Mouse (Mus musculus): ENCODE measurements at regions not wholly inside any gene's neighbourhood (a gene's known extent, or its start where the extent isn't known, plus 50 kb on each side); places are given as distances from the start of the nearest gene placed in this dataset.

DNA sequence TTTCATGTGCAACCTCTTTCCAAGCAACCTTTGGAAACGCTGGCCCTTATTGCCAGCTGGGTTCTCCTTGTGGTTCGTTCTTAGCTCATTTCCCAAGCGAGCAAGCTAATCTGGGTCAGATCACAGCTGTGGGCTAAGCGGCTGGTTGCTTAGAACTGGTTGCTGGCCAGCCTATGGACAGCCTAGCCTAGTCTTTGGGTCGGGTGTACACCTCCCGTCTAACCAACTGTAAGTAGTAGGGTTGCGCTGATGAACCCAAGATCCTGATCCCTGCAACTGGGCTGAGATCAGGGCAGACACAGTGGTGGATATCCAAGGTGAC, 236.5 kb downstream of the Mtx2 start:
- no peak for DNase-seq

DNA sequence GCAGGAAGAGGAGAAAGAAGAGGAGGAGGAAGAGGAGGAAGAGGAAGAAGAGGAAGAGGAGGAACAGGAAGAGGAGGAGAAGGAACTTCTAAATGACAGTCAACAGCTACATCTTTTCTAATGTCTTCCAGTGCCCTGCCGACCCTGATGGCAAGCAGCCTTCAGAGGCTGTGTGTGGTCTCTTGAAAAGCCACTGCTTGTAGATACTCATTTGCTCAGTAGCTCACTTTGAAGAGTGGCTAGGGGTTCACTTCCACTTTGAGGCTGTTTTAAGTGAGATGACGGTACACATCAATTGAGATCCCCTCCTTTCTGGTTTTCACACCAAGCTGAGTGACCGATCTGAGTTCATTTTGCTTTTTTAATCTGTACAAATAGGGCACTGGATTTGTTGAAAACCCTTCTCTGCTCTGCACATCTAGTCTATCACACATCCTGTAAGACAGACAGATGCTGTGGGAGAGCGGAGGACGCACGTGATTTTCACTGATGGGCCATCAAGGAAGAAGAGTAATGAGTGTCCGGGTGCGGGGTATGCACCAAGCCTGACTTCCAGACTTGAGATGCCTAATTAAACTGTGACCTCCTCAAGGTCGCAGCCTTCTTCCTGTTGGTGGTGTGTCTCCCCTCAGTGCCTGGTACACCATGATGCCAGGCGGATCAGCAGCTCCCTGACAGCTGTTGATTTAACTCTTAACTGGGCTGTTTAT, 239.0 kb downstream of the Mtx2 start:
- no peak for DNase-seq

DNA sequence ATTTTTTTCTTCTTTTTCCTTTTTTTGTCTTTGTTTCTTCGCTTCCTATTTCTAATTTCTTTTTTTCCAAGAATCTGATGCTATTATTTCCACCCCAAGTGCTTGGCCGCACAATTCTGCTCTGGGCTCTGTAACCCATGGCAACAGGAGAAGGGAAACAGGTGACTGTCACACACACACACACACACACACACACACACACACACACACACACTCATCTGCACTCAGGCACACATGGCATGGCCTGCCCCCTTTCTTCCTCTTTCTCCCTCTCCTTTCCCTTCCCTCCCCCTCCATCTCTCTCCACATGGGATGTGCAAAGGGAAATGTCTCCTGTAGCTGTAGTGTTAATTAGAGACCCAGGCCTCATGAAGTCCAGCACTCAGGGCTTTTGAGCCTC, 239.7 kb downstream of the Mtx2 start:
- DNase-seq: no peak

DNA sequence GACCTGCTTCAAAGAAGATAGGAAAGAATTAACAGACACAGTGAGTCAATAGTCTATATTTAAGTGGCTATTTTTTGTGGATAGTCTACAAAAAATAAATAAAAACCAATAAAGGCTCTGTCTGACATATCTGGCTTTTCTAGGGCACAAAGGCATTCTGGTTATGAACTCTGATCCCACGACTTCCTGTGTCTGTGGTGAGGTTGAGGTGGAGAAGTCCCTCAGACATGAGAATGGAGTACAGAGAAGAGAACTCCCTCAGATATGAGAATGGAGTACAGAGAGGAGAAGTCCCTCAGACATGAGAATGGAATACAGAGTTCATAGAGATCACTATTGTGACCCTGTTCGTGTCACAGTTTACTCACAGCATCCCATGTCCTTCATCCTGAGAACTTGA, 243.7 kb downstream of the Mtx2 start:
- no peak for DNase-seq

DNA sequence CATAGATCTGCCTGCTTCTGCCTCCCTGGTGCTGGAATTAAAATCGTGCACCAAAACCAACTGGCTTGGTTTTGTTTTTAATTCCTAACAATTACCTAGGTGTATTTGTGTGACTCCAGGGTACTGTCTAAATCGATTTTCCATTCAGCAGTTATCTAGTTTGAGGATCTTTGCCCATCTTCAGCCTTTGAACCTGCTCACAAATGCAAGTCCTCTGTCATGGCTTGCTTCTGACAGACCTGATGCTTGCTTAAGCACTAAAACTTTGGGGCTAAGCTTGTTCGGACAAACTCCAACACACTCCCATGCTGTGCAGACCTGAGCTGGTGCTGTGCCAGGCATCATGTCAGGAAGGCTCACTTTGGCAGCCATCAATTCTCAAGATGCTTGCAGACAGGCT, 246.4 kb downstream of the Mtx2 start:
- DNase-seq: no peak

DNA sequence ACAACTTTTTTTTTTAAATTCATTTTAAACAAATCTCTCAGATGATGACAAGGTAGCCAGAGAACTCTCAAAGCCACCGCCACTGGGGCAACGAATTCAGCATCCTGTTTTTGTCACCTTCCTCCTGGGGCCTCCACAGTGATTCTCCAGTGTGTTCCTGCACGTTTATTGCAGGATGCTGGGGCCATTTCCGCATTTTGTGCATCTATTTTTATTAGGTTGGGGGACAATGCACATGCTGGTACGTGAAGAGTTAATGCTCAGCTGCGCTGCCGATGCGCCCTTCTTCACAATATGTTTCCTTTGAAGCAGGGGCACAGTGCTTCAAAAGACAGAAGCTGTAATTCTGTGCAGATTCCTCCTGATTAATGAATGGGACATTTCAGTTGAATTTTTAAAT, 246.9 kb downstream of the Mtx2 start:
- DNase-seq: no peak

DNA sequence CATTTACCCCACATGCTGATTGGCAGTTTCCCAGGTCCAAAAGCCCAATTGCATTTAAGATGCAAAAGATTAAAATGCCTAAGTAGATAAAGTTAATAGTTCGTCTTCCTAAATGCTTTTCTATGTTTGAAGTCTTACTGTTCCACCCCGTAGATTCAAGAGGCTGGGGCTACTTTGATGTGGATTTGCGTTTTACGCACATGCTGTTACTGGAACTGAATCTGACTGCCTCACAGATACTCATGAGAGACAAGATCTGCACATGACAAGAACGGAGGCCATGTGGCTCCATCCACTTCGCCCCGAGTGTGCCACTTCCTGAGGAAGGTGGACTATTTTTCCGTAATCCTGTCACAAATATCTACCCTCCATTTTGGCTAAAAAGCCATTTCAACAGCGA, 247.6 kb downstream of the Mtx2 start:
- DNase-seq: no peak

DNA sequence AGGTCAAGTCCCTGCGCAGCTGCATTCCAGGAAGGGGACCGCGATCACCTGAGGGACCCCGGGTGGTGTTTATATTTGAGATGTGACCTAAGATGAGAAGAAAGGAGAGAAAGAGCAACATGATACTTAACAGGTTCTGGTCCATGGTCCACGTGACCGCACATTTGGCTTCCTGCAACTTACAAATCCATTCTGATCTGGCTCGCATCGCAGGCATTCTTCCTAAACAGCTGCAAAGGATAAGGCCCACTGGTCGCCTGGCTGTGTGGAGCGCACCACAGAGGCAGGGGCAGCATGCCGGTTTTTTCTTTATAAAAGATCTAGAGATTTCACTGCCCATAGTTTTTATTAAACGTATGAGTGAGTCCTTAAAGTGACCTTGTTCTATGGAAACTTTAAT, 261.6 kb downstream of the Mtx2 start:
- no peak for DNase-seq

DNA sequence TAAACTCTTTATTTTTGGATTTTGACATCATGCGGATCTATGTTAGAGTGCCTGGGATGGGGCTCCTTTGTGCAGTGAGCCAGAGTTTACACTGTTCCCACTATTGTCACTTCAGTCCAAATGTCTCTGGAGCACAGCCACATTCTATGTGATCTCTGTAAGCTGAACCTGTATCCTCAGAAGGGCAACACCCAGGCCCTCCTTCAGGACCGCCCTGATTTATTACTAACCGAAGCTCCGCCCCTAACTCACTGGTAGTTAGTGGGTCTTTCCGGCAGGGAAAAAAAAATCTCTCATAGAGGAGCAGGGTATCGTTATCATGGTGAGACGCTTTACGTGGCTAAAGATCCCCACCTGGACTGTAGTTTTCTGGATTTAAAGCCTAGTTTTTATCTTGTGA, 263.6 kb downstream of the Mtx2 start:
- no peak for DNase-seq

DNA sequence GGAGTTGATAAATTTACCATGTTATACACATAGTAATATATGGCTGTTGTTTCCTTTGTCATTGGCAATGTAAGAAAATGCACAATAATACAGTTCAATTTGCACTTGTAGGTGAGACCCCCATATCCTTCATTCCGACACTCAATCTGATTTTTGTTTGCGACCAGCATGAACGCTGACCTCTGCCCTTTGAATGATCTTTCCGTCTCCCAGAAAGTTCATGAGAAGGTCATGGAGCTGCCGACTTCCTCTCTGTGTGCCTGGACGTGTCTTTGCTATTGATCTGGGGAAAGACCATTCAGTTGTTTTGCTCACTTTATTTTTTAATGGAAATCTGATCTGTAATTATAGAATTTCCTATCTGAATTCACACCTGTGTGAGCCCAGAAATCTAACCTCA, 264.0 kb downstream of the Mtx2 start:
- no peak for DNase-seq

DNA sequence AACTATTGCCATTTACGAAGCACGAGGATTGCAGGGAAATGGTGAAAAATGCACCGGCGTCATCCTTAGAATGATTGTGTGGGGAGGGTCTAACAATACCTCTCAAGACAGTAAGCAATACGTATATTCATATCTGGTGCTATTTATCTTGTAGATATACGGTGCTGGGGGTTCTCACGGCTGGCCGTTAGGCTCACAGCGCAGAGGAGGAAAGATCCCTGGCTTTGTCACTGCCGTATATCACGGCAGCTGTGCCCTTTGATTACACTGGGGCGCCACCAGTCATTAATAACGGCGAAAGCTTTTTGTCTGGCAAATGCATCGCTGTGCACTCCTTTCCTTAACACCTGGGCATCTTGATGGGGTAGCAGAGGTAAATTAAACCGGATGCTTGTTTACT, 264.8 kb downstream of the Mtx2 start:
- DNase-seq: no peak

DNA sequence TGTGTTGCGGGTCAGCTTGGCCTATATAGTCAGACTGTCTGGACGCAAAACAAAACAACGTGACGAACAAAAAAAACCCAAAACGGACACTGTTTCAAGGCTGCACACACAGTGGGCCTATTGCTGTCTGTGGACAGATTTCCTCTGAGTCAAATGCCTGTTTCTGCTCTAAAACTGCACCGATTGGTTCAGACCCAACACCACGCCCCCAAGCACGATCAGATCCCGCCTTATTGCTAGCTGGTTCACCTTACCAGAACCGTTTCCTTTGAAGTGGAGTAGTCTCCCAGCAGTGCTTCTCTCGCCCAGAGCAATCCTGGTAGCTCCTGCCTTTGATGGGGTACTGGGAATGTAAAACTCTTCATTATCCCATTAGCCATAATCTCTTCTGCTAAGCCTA, 275.9 kb downstream of the Mtx2 start:
- DNase-seq: no peak

DNA sequence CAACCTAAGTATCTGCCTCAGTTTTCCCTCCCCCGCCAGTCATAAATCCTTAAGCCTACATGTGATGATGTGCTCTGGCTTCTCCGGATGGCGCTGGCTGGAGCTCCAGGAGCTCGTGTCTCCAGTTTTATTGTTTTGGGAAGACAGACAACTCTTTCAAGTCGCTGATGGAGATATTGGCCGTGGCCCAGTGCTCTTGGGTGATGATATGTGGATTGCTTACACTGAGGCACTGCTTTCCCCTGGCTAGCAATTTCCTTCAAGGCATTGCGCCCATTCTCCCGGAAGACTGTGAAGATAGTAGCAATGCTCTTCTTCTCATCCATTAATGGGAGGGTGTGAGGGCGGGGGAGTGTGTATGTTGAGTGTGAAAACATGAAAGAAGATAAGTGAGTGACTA, 287.1 kb downstream of the Mtx2 start:
- peak; percentile 18 for DNase-seq

DNA sequence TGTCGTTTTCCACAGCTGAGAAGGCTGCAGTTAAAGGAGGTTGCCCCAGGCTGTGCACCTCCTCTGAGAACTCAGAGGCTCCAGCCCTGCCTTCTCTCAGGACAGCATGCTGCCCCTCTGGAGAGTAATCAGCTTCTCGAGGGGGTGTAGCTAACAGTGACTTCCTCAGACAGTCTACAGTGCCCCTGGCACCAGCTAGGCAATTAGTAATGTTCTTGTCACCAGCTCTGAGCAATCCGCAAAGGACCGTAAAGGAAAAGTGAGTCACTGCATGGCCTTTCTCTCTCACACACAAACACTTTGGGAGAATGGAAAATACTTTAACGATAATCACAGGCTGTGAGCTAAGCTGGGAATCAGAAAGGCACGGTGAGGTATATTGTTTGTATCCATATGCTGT, 288.8 kb downstream of the Mtx2 start:
- no peak for DNase-seq

DNA sequence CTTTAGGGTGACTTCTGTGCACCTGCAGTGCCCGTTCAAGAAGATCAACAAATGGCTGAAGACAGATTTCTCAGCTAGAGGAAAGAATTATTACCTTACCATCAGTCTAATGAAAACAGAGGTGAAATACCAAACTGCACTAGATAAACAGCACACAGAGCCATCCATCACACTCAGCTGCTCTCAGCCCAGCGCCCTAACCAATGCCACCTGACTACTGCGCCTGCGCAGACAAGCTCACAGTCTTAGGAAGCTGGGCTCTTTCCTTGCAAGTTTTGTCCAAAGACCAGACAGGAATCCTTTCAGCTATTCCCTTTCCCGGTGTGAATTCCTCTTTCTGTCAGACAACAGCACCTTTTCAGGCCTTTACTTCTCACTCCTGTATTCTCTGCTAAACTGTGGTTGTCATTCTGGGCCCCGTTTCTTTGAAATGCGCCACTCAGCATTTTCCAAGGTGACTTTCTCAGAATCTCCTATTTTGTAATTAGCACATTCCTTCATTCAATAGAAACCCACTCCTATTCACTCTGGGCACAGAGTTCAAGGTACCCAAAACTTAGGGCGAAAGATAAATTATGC, 292.8 kb downstream of the Mtx2 start:
- no peak for DNase-seq

DNA sequence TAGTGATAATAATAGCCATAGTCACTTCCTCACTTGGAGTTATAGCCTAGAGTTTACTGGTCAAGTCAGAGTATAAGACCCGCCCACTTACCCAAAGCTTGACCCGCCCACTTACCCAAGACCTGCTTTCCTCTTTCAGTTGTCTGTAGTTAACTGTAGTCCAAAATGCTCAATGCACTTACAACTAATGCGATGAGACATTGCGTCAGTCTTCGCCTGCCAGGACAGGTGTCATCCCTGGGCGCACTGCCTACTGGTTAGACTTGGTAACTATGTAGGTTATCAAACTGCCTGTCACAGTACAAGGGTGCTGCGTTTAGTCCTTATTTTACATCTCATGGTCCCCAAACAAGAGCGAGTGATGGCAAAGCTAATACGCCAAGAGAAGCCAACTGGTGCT, 294.0 kb downstream of the Mtx2 start:
- no peak for DNase-seq

DNA sequence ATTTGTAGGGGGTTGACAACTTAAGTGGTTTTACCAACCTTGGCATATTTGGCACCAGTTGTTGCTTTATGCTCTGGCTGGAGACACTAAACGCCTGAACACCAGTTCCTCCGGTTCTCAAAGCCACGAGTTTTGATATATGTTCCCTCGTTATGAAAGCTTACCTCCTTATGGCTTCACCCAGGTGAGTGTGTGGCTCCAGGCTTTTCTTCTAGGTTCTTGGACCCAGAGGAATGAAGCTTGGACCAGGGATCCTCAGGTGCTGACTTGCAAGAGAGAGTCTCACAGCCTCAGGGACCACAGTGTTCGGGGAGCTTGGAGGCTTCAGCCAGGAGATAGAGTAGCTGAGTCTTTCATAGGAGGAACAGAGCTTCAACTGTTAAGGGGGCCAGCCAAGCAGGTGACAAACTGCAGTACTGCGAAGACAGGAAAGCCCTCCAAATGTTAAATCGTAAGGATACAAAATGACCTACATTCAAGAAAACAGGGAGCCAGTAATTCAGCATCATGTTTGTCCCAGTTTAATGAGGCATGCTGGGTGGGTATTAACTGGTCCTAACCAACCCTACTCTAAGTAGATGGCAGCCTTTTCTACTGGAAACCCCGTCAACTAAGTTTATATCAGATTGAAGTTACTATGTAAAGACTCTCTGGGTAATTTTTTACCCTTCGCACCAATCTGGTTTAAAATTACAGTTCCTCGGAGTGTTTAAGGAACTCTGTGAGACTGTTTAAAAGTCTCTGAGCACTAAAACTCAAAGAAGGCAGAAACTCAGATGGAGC, 307.9 kb downstream of the Mtx2 start:
- DNase-seq: no peak

DNA sequence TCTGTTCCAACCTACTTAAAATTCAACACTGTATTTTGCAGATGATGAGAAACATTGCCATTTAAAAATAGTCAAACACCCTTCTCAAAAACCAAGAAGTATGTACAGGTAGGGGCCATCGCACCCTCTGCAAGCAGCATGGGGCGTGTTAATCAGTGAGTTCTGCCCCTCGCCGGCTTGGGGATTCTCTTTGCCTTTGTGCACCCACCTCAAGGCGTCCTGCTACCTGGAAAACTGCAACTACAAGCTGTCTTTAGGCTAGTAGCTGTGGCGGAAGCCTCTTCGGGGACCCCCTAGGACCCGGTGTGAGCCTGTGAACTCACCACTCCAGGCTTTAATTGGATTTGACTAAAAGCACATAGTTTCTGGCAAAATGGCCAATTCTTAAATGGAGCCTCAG, 311.0 kb downstream of the Mtx2 start:
- DNase-seq: no peak

DNA sequence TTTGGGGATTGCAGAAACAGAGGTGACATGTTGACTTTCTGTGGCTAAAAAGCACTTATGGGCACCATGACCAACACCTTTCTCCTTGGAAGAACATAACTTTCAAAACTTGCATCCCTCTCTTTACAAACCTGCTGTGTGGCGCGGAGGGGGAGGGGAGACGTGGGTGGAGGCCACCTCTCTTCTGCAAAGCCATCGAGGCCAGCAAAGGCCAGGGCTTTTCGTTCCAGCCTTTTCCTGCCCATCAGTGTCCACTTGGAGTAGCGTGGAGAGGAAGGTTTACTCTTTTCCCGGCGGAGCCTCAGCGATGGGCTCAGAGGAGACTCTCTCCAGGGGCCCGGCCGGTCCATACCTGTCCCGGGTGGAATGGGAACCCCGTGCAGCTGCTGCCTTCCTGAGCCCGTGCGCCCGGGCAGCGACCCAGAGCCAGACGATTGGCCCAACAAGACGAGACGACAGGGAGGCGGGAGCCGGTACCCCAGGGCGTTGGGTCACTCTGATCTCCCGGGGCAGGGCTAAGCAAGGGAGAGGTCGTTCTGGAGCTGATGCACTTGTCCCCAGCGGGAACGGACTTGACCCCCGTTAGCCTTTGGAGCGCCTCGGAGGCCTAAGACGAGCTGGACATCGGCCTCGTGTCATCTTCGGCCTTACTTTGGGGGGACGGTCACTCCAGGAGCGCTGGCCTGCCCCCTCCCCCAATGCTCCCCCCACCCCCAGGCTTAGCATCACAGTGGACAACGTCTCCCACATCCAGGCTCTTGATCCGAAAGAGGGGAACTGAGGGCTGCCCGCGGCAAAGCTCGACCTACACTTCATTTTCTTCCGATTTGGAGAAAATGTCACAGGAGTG, 311.8 kb downstream of the Mtx2 start:
- peak; percentile 10 for DNase-seq

DNA sequence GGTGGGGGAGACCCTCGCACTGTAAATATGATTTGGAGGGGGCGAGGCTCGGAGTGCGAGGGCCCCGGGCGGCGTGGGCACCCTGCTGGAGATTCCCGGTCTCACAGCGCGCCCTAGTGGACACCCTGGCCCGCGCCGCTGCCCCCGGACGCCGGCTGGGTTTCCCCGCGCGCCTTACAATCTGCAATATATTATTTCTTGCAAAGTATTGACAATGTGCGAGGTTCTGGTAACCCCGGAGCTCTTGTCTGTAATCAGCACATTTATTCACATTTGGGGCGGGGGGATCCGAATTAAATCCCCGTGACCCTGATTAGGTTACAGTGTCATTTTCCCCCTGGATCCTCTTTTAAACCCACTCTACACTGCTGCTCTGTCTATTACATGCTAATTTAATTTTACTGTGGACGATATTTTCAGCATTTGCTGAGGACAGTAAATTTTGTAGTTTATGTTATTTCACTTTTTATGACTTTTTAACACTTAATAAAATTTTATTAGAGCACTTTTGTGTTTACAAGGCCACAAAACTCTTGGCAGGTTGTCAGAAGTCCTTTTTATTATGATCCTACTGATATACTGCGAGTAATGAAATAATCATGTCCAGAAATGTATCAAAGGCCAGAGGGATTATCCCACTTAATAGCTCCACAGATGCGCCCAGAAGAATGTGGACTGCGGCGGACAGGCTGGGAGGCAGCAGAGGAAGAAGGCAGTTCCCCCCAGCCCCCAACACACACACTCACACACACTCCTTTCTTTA, 312.6 kb downstream of the Mtx2 start:
- peak; percentile 33 for DNase-seq

DNA sequence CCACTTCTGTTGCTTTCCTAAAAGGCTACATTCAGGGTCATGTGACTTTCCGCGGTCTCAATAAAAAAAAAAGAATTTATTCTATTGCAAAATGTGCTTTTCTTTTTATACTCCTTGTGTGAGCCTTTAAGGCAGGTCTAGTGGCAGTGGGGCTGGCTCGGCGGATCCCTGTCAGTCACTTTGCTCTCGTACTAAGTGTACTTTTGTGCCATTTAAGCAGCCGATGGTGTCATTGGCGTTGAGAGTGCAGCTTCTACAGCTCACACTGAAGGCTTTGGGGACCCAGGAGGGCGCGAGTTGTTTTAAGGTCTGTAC, 313.1 kb downstream of the Mtx2 start:
- DNase-seq: no peak

DNA sequence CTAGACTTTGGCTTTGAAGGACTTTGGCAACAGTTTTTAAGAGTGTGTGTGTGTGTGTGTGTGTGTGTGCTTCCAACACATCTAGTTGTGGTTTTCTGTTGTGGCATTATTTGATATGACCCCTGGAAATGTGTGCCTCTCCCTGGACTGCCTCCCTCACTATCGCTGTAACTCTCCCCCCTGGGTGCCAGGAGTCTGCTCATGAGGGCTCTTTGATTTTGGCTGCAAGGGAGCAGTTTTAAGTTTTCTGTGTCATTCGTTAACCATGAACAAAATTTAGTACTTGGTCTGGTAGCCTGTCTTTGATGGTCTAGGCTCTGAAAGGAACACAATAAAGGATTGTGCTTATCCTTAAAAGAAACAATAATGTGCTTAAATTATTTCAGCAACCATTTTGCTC, 313.9 kb downstream of the Mtx2 start:
- no peak for DNase-seq

All from gastrocnemius, postnatal 25 days (tissue).